Mouse (Mus musculus) kidney, adult 18-20 months (tissue): ENCODE measurements around the gene Bpifb9b.
"Not testable (repeated sequence)": the region's sequence is repeated elsewhere in the genome, so short reads cannot be mapped to it uniquely, and the experiment has no call there.

Experiments used
- DNase-seq: peaks from one replicate; pipeline ENCODE4 v3.0.0; 2021

The Bpifb9b gene

DNA sequence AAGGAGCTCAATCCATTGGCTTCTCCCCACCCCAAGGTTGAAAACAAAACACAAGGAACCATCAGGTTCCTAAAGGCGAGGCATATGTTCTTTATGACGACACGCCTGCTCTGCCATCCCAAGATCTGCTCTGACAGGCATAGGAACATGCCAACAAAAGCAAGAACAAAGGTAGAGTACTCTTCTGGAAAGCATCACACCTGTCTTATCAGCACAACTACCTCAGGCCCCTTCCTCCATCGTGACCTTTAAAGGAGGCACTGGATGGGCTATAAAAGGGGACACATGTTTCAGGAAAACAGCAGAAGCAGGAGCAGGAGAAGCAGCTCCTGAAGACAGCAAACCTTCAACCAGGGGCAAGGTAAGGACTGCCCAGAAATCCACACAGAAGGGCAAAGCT is at the start of gene Bpifb9b:
Gene Bpifb9b, plus strand, starts transcription at position 301 of the 400 bp plus-strand sequence.
- not testable (repeated sequence) for DNase-seq

DNA sequence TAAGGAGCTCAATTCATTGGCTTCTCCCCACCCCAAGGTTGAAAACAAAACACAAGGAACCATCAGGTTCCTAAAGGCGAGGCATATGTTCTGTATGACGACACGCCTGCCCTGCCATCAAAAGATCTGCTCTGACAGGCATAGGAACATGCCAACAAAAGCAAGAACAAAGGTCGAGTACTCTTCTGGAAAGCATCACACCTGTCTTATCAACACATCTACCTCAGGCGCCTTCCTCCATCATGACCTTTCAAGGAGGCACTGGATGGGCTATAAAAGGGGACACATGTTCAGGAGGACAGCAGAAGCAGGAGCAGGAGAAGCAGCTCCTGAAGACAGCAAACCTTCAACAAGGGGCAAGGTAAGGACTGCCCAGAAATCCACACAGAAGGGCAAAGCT is 49.5 kb upstream of the Bpifb9b start, which contains the start of gene Bpifb9a:
Gene Bpifb9a, plus strand, starts transcription at position 301 of the 400 bp plus-strand sequence.
- not testable (repeated sequence) for DNase-seq

DNA sequence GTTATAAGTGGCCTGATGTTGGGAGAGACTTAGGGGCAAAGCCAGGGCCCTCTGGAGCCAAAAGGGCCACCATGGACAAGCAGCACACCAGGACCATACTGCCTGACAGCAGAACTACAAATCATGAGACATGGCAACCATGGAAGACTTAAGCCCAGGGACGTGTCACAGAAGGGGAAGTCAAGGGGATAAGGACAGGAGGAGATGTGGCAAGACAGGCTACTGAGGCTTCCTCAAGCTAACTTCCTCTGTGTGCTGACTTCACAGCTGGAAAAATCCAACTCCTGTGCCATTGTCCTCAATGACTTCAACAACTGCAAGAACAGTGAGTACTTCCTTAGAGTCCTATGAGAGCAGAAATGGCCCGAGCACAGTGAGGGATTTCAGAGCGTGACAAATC is 42.6 kb upstream of the Bpifb9b start:
- DNase-seq = not testable (repeated sequence)

DNA sequence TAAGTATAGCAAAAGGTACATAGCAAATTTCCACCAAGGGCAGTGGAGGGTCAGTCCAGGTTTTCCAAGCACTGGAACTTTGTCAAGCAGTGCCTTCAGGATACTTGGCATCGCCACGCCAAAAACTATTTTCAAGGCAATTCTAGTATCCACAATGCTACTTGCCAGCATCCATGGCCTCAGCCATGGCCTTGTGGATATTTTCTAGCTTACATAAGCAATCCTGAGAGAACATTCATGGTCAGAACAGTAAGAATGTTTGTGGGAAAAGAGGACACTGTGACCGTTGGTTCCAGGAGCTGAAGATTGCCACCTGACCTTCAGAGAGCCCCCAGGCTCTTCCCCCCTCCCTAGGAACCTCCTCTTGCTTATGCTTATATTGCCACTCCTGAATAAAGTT is 15.2 kb upstream of the Bpifb9b start:
- DNase-seq = not testable (repeated sequence)

DNA sequence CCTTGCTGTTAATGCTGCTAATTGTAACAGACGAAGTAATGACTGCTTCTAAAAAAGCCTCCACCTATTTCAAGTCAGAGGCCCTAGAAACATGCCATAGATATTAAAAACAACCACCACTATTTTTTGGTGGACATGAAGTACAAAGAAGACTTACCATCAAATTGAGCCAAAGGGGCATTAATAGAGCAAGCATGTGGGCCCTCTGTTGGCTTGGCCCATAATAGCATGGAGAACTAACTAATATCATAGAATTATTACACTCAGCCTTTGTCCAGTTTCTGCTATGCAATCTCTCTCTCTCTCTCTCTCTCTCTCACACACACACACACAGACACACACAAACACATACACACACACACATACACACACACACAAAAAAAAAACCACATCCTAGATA is 14.2 kb upstream of the Bpifb9b start:
- DNase-seq = no peak

DNA sequence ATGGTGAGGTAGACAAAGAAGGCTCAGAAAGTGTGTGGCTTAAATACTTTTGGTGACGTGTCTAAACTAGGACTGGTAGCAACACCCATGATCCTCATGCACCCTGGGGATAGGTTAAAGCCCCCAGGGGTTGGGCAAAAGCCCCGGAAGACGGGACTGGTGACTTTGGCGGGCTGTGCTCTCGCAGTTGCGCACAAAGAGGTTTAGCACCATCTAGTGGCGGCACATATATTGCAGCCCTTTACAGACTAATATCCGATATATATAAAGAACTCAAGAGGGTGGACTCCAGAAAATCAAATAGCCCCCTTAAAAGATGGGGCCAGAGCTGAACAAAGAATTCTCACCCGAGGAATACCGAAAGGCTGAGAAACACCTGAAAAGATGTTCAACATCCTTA is 12.3 kb upstream of the Bpifb9b start:
- DNase-seq = peak; percentile 60

DNA sequence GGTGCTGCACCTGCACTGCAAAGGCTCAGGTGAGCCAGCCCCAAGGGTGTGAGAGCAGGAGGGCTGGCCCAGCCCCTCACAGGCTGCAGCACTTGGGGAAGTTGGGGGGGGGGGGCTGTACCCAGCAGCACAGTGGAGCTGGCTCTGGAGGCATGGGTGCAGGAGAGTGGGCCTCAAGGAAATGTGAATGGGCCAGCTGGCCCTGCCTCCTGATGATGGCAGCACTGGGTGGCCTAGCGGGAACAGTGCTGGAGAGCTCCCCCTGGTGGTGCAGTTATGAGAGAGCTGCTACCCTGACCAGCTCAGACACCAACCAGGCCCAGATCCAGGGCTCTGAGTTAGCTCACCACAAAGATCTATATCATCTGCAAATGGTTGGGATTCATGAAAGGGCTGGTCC is 6.5 kb upstream of the Bpifb9b start:
- peak; percentile 54 for DNase-seq

DNA sequence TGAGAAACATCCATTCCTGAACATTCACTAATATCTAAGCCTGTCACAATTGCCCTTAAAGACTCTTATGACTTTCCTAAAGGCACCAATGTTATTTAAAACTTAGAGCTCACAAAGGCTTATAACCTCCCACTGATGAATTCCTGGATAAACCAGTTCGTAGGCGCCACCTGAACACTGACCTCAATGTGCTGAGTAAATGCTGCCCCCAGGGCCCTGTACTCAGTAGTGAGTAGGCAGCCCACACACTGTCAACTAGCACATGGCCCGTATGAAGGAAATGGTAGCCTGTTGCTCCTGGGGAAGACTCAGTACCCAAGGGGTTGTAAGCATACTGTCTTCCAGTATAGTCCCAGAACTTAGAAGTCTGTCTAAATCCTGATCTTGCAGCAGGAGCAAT is 5.3 kb upstream of the Bpifb9b start:
- DNase-seq = no peak

DNA sequence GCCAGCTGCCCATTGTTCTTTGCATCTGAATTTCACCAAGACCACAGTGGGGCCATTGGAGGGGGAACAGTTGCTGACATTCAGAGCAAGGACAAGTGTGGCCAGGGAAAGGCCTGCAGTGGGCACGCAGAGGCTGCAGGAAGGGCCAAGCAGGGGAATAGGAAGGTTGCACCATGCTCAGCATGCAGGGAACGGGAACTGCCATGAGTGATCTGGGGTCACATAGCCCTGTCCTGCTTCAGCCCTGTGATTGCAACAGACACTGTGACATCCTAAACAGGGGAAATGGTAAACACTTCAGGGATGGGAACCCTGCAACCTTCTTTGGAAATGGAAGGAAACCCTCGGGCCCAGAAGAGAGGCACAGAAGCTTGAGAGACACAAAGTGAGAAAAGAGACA is 2.4 kb upstream of the Bpifb9b start:
- DNase-seq = not testable (repeated sequence)

DNA sequence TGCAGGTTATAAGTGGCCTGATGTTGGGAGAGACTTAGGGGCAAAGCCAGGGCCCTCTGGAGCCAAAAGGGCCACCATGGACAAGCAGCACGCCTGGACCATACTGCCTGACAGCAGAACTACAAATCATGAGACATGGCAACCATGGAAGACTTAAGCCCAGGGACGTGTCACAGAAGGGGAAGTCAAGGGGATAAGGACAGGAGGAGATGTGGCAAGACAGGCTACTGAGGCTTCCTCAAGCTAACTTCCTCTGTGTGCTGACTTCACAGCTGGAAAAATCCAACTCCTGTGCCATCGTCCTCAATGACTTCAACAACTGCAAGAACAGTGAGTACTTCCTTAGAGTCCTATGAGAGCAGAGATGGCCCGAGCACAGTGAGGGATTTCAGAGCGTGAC is 6.7 kb downstream of the Bpifb9b start:
- DNase-seq = not testable (repeated sequence)

DNA sequence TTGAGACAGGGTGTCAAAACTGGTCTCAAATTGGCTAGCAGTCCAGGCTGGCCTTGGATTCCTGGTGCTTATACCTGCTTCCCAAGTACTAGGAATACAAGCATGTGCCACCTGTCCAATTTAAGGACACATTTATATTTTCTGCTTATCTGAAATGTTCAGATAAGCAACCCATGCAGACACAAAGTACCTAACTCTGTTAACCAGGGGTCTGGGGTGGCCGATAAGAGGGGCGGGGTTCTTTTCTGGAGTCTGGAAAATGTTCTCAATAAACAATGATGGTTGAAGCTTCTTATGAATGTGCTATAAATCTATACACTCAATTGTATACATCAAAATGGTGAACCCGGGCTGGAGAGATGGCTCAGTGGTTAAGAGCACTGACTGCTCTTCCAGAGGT is 19.8 kb downstream of the Bpifb9b start:
- DNase-seq = no peak

DNA sequence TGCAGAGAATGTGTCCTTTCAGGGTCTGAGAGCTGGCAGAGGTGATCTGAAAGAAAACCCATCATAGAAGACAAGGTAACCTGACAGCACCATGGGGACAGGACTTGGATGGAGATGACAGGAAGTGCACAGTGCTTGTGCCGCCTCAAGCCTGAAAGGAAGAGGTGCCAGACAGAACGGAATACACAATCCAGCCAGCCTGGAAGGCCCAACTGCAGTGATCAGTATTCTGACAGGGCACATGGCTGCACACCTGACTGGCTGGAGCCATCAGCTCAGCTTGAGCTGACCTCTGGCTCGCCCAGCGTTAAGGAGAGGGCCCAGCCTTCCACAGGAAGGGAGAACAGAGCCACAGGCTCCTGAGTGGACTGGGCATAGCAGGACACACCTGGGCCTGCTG is 28.5 kb downstream of the Bpifb9b start:
- DNase-seq = no peak

DNA sequence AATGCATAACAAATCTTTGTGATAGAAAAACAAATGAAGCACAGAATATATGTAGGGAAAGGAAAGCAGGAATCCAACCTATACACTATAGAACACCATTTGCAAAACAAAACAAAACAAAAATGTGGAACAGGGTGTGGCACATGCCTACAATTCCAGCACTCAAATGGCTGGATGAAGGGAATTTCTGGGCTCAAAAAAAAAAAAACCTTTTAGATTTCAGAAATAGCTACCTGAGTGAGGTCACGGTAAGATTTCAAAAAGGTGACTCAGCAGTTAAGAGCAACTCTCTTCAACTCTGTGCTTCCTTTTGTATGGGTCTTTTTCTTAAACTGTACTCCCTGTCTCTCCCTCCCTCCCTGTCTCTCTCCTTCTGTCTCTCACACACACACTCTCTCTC is 31.1 kb downstream of the Bpifb9b start:
- DNase-seq = no peak

DNA sequence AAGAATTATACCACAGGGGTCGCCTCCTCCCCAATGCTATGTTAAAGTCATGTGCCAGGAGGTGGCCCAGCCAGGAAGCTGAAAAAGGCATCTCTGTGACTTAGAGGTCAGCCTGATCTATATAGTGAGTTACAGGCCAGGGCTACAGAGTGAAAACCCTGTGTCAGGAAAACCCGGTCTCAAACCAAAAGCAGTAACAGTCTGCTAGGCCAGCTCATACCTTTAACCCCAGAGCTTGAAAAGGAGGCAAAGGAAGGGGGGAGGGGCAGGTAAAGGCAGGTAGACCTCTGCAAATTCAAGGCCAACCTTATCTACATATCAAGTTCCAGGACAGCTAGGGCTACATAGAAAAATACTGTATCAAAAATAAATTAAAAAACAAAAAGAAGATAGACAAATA is 32.3 kb downstream of the Bpifb9b start:
- DNase-seq = no peak

DNA sequence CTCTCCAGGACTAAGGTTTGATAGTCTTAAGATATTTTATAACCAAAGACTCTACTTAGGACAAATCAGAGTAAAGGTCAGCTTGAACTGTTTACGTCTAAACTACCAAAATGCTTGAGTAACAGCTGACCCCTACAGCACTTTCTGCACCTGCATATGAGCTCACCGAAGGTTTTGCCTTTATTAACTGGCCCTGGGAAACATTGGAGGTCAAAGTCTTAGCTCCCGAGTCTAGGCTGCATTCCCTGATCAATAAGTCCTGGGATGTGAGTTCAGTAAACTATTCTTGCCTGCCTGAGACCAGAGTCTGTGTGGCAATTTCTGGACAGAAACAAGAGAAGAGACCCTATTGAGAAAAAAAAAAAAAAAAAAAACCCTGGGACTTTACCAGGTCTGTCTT is 41.1 kb downstream of the Bpifb9b start:
- DNase-seq = no peak

DNA sequence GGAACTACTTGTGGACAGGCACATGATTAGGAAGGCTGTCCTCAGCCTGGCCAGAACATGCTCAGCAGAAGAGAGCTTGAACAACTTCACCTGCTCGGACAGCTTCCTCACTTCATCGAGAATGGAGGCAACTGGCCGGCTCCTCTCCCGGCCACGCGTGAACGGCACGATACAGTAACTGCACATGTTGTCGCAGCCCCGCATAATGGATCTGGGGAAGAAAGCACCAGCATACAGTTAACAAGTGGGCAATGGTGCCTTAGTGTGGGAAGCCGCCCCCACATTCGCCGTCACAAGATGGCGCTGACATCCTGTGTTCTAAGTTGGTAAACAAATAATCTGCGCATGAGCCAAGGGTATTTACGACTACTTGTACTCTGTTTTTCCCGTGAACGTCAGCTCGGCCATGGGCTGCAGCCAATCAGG is 47.0 kb downstream of the Bpifb9b start:
- peak; percentile 49 for DNase-seq

DNA sequence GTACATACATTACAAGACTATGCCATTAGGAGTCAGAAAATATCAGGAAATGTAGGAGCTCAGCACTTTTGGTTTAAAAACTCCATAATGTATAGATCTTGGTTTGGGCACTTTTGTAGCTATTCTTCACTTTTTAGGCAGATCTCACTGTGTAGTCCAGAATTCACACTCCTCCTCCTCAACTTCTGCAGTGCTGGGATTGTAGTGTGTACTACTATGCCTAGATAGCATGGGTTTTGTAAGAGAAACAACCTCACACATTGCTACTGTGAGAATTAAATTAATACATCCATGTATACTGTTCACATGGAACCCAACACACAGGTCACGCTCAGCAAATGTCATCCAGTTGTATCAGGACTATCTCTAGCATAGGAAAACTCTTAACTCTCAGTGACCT is 60.5 kb downstream of the Bpifb9b start:
- DNase-seq = no peak
